Mouse (Mus musculus): ENCODE data around the gene Crk. TPM values are rescaled to one million over a fixed set of nuclear protein-coding genes. Genes with fewer than 3 reads are reported as not detected.

Crk gene
- polyA plus RNA-seq, 1 experiment from 2014 or later = 35.0 TPM

DNA sequence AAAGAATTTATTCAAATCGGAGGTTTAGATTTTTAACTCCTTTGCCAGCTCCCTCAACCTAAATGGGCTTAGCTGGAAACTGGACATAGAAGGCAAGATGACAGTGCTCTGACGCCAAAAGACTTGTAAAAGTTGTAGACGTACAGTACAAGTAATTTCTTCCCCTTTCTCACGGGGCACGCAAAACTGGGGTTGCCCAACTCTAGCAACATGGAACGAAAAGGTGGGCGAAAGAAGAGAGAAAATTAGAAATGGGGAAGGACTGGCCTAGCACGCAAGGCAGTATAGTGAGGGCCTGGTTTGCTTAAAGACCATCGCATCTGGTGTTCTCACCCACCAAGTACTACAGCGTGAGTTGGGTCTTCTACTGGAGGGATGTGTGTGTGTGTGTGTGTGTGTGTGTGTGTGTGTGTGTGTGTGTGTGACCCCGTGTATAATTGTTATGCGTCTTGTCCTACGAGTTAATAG is 28.1 kb upstream of the Crk start:
- H3K4me2 ChIP-seq (ENCODE audit: low read depth, low read length) = peak overlapping the region; percentile 99
- ATAC-seq = no peak
- H3K9me3 ChIP-seq (ENCODE audit: low read length) = no peaks in the 10 kb centered on the region
- H3K4me3 ChIP-seq (ENCODE audit: low read depth, low read length) = peak overlapping the region; percentile 72
- peaks cover 7% of the 10 kb centered on the region; the same call in 1 of the 2 replicates for H3K36me3 ChIP-seq (replicated peaks; ENCODE audit: insufficient read depth, low read length)
- WGBS (ENCODE audit: insufficient replicate concordance) = 19% methylated on average over 13 of the region's 13 CpGs
- peak overlapping the region; percentile 96 for H3K27ac ChIP-seq (ENCODE audit: low read depth)
- peaks cover 56% of the 10 kb centered on the region for H3K4me1 ChIP-seq (ENCODE audit: insufficient read depth)
- TF ChIP-seq CTCF (IDR thresholded peaks at IDR 0.05; ENCODE audit: low read depth) (no peak), EP300 (IDR thresholded peaks at IDR 0.05; ENCODE audit: low read depth) (no peak)
- H3K27me3 ChIP-seq (ENCODE audit: insufficient read depth, low read length) = no peaks in the 10 kb centered on the region
- no peak for DNase-seq
- peak overlapping the region; percentile 90 for H3K9ac ChIP-seq (replicated peaks)

DNA sequence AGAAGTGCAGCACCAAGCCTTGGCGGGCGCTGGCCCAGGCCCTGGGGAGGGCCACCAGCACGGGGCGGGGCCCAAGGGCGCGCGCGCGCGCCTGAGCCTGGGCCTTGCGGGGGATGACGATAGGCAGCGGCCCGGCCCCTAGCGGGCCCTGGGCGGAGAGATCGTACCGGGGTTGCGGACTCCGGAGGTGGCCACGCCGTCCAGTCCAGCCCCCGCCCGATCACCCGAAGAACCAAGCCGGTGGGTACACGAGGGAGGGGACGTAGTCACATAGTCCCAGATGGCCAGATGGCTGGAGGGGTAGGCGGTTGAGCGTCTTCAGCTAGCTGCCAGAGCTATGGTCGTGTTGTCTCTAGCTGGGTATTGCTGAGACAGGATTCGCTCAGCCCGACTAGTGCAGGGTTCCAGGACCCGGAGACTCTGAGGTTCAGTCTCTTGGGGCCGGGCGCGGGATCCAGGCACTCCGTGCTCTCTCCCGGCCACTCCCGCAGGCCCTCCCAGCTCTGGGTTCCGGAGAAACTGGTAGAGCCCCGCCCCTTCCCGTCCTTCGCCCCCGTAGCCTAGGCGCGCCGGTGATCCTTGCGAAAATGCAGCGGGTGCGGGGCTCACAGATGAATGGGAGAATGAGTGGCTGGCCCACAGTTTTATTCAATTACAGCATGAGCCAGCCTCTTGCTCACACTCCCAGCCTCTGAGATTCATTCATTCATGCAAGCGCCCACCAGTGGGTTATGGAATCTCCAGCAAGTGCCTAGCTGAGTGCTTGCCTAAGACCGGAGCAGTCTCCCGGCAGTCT is 27.4 kb upstream of the Crk start:
- H3K9ac ChIP-seq (replicated peaks) = peak overlapping the region; percentile 90
- H3K27me3 ChIP-seq (ENCODE audit: insufficient read depth, low read length) = no peaks in the 10 kb centered on the region
- peaks cover 7% of the 10 kb centered on the region; the same call in 1 of the 2 replicates for H3K36me3 ChIP-seq (replicated peaks; ENCODE audit: insufficient read depth, low read length)
- peak overlapping the region; percentile 96 for H3K27ac ChIP-seq (ENCODE audit: low read depth)
- H3K9me3 ChIP-seq (ENCODE audit: low read length) = no peaks in the 10 kb centered on the region
- WGBS (ENCODE audit: insufficient replicate concordance) = under 1% methylated on average over 54 of the region's 54 CpGs
- DNase-seq (peak; percentile 89), ATAC-seq (peak; percentile 76)
- TF ChIP-seq CTCF (IDR thresholded peaks at IDR 0.05; ENCODE audit: low read depth) (peak; percentile 31; the same call in 1 of the 2 replicates), EP300 (IDR thresholded peaks at IDR 0.05; ENCODE audit: low read depth) (no peak)
- peak overlapping the region; percentile 72 for H3K4me3 ChIP-seq (ENCODE audit: low read depth, low read length)
- H3K4me2 ChIP-seq (ENCODE audit: low read depth, low read length) = peak overlapping the region; percentile 99
- peaks cover 60% of the 10 kb centered on the region for H3K4me1 ChIP-seq (ENCODE audit: insufficient read depth)

DNA sequence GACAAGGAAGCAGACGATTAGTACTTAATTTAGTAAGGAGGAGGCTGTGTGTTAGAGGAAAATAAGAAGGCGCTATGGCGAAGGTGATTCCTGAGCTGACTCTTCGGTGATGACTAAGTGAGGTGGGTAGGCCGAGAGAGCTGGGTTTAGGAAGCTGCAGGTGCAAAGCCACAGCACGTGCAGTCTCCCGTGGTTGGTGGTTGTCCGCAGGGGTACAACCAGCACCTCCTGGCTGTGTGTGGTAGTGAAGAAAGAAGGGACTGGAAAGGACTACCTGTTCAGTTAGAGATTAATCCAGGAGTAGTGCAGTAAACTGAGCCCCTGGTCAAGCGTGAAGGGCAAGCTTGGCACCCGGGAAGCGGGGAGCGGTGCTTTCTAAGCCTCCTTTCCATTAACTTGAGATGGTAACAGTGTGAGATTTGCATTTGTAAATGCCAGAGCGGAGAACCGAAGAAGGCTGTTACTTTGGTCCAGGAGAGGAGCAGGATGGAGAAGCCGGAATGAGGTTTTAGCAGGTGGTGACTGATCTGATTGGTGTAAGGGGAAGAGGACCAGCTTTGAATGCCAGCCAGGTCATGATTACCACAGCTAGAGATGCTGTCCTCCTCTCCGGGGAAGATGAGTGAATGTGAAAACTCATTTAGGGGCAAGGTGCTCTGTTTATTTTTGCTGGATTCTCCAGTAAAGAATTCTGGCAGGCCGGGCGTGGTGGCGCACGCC is 26.7 kb upstream of the Crk start:
- ATAC-seq = no peak
- peaks cover 9% of the 10 kb centered on the region for H3K36me3 ChIP-seq (replicated peaks; ENCODE audit: insufficient read depth, low read length)
- TF ChIP-seq EP300 (IDR thresholded peaks at IDR 0.05; ENCODE audit: low read depth) = no peak
- TF ChIP-seq CTCF (IDR thresholded peaks at IDR 0.05; ENCODE audit: low read depth) = peak; percentile 27; the same call in 1 of the 2 replicates
- no peaks in the 10 kb centered on the region for H3K27me3 ChIP-seq (ENCODE audit: insufficient read depth, low read length)
- H3K4me2 ChIP-seq (ENCODE audit: low read depth, low read length) = peak overlapping the region; percentile 99
- H3K4me3 ChIP-seq (ENCODE audit: low read depth, low read length) = peak overlapping the region; percentile 72
- no peaks in the 10 kb centered on the region for H3K9me3 ChIP-seq (ENCODE audit: low read length)
- 25% methylated on average over 20 of the region's 20 CpGs for WGBS (ENCODE audit: insufficient replicate concordance)
- H3K4me1 ChIP-seq (ENCODE audit: insufficient read depth) = peaks cover 66% of the 10 kb centered on the region
- DNase-seq = peak; percentile 48
- H3K27ac ChIP-seq (ENCODE audit: low read depth) = peak overlapping the region; percentile 96
- H3K9ac ChIP-seq (replicated peaks) = peak overlapping the region; percentile 90

DNA sequence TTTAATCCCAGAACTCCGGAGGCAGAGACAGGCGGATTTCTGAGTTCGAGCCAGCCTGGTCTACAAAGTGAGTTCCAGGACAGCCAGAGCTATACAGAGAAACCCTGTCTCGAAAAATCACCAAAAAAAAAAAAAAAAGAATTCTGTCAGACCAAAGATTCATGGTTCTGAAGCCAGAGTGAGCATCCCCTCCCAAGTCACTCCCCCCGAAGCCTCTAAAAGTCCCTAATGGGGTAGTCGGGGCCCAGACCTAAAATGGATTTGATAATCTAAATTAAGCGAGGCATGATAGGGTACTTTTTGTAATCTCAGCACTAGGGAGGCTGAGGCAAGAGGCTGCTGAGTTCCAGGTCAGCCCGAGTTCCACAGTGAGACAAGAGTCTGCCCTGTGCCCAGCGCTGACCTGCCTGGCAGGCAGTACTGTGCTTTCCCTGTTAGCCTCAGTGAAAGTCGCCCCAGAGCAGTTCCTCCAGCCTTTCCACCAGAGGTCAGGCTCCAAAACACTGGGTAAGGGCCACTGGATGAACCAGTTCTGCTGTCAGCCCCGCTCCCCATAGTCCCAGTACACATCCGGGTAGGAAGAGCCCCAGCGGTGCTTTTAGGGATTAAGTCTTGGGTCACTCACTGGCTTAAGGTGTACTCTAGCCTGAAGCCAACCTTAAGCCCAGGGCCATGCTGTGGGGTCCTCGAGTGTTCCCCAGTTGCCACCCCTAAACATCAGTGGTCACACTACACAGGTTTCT is 25.9 kb upstream of the Crk start:
- DNase-seq = peak; percentile 53
- peaks cover 66% of the 10 kb centered on the region for H3K4me1 ChIP-seq (ENCODE audit: insufficient read depth)

DNA sequence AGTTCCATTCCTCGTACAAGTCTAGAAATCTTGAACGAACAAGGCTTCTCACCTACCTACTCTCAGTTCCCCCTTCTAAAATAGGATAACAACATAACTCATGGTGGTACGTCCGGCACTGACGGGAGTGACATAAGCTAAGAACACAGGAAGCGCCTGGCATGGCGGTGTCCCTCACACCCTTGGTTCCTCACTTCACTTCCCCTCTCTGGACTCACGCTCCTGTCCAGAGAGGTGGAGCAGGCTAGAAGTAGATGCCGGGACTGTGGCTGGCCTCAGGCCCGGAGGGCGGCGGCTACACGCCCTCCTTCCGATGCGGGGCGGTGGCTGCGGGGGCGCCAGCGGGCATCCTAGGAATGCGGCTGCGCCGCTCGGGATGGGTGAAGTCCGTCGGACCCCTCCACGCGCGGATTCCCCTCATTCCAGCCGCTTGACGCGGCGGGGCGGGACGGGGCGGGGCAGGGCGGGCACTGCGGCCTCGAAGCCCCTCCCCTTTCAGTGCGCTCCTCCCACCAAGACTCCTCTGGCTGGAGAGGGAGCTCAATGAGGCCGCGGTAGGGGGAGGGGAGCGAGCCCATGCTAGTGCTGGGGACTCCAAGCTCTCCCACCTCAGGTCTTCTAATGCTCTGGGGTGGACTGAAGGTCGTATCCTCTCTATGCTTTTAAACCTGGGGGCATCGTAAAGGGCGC is 25.1 kb upstream of the Crk start:
- H3K4me1 ChIP-seq (ENCODE audit: insufficient read depth) = peaks cover 67% of the 10 kb centered on the region
- H3K4me3 ChIP-seq (ENCODE audit: low read depth, low read length) = peak overlapping the region; percentile 72
- under 1% methylated on average over 36 of the region's 45 CpGs for WGBS (ENCODE audit: insufficient replicate concordance)
- no peaks in the 10 kb centered on the region for H3K9me3 ChIP-seq (ENCODE audit: low read length)
- peaks cover 17% of the 10 kb centered on the region for H3K36me3 ChIP-seq (replicated peaks; ENCODE audit: insufficient read depth, low read length)
- H3K4me2 ChIP-seq (ENCODE audit: low read depth, low read length) = peak overlapping the region; percentile 99
- DNase-seq (peak; percentile 93), ATAC-seq (peak; percentile 60)
- TF ChIP-seq CTCF (IDR thresholded peaks at IDR 0.05; ENCODE audit: low read depth) = 0 out of 2 replicates have a peak, but pooled peaks have one; percentile 15
- TF ChIP-seq EP300 (IDR thresholded peaks at IDR 0.05; ENCODE audit: low read depth) = no peak
- H3K9ac ChIP-seq (replicated peaks) = peak overlapping the region; percentile 90
- no peaks in the 10 kb centered on the region for H3K27me3 ChIP-seq (ENCODE audit: insufficient read depth, low read length)
- H3K27ac ChIP-seq (ENCODE audit: low read depth) = peak overlapping the region; percentile 96

More for the DNA sequence above, 25.9 kb upstream of the Crk start:
- peak overlapping the region; percentile 96 for H3K27ac ChIP-seq (ENCODE audit: low read depth)
- H3K9ac ChIP-seq (replicated peaks) = peak overlapping the region; percentile 90
- peak overlapping the region; percentile 72 for H3K4me3 ChIP-seq (ENCODE audit: low read depth, low read length)
- TF ChIP-seq CTCF (IDR thresholded peaks at IDR 0.05; ENCODE audit: low read depth) (peak; percentile 50), EP300 (IDR thresholded peaks at IDR 0.05; ENCODE audit: low read depth) (no peak)
- no peak for ATAC-seq
- H3K9me3 ChIP-seq (ENCODE audit: low read length) = no peaks in the 10 kb centered on the region
- H3K36me3 ChIP-seq (replicated peaks; ENCODE audit: insufficient read depth, low read length) = peaks cover 14% of the 10 kb centered on the region
- H3K27me3 ChIP-seq (ENCODE audit: insufficient read depth, low read length) = no peaks in the 10 kb centered on the region
- WGBS (ENCODE audit: insufficient replicate concordance) = 23% methylated on average over 14 of the region's 14 CpGs
- H3K4me2 ChIP-seq (ENCODE audit: low read depth, low read length) = peak overlapping the region; percentile 99

All from liver, postnatal 0 days (tissue).